In the genomic region with DNA sequence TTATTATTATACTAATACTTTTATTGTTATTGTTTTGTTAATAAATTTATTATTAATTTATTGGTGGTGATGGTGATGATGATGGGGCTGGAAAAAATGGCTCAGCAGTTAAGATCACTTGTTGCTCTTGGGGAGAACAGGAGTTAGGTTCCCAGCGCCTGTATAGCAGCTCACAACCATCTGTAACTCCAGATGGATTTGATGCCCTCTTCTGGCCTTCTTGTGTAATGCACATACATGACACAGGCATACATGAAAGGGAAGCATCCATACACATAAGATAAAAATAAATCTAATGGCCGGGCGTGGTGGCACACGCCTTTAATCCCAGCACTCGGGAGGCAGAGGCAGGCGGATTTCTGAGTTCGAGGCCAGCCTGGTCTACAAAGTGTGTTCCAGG, we compare ENCODE assay signal across 25 mouse cellular contexts. TPM values are rescaled to one million over a fixed set of nuclear protein-coding genes. Genes with fewer than 3 reads are reported as not detected.
DNase-seq lines count a peak whose midpoint lies in the region; ATAC-seq and TF ChIP-seq lines count a peak whose summit lies in the region.
"Had no signal": no experiment of that assay in that cellular context is flagged by ENCODE, and none has a peak within 500 bp of the region (broad histone marks: within the 10 kb centered on the region; RNA-seq: fewer than 3 reads in every experiment).

No protein-coding gene starts in this region.

- 92% methylated on average over 5 of the region's 7 CpGs for WGBS in kidney, postnatal 0 days
- 95% methylated on average over 7 of the region's 7 CpGs for WGBS in kidney, embryonic 14.5 days
- WGBS in midbrain, postnatal 0 days = 96% methylated on average over 7 of the region's 7 CpGs
- WGBS in midbrain, embryonic 10.5 days = 99% methylated on average over 7 of the region's 7 CpGs

- no peak for DNase-seq in kidney, postnatal 0 days (ENCODE audit: low spot score)
- no peak for DNase-seq in midbrain, postnatal 0 days (ENCODE audit: low spot score)
- DNase-seq in midbrain, embryonic 10.5 days (ENCODE audit: low spot score) = no peak
- DNase-seq in NIH3T3 (ENCODE audit: low read depth) = peak; percentile 11
- DNase-seq in retina, postnatal 1 day = no peak
- no peak for DNase-seq in spleen, postnatal 10 days (ENCODE audit: low spot score in 2 of 2)
- DNase-seq: adrenal gland, postnatal 14 days; cerebellum, adult 8-10 months; gastrocnemius, postnatal 10 days; heart, postnatal 10 days; kidney, adult 18-20 months; kidney, postnatal 10 days; liver, embryonic 13.5 days; right cerebral cortex, postnatal 14 days; thymus, postnatal 4 days had no signal

- H3K27ac ChIP-seq in kidney, postnatal 0 days = no peak overlapping the region
- no peak overlapping the region for H3K27ac ChIP-seq in kidney, embryonic 14.5 days (ENCODE audit: low read depth, low read length)
- H3K27ac ChIP-seq in midbrain, postnatal 0 days (ENCODE audit: low read depth, low read length) = no peak overlapping the region
- no peak overlapping the region for H3K27ac ChIP-seq in midbrain, embryonic 10.5 days (replicated peaks)
- H3K27ac ChIP-seq: hindbrain, postnatal 0 days; limb, embryonic 12.5 days; liver, embryonic 13.5 days; macrophage had no signal

- no peak overlapping the region for H3K9ac ChIP-seq in kidney, postnatal 0 days (ENCODE audit: low read depth, low read length)
- H3K9ac ChIP-seq in kidney, embryonic 14.5 days (ENCODE audit: low read depth, low read length) = no peak overlapping the region
- no peak overlapping the region for H3K9ac ChIP-seq in midbrain, postnatal 0 days (replicated peaks; ENCODE audit: low read length, poor library complexity, severe bottlenecking)
- H3K9ac ChIP-seq: heart, embryonic 12.5 days; limb, embryonic 12.5 days; liver, embryonic 13.5 days had no signal

- no peaks in the 10 kb centered on the region for H3K4me1 ChIP-seq in kidney, postnatal 0 days (replicated peaks; ENCODE audit: insufficient read depth, low read length)
- H3K4me1 ChIP-seq in kidney, embryonic 14.5 days (ENCODE audit: control insufficient read depth, insufficient read depth, low read length) = no peaks in the 10 kb centered on the region
- peaks cover 6% of the 10 kb centered on the region; the same call in 1 of the 2 replicates for H3K4me1 ChIP-seq in midbrain, postnatal 0 days (ENCODE audit: insufficient read depth, low read length)
- H3K4me1 ChIP-seq in midbrain, embryonic 10.5 days = peaks cover 11% of the 10 kb centered on the region
- H3K4me1 ChIP-seq: liver, embryonic 13.5 days had no signal

- H3K27me3 ChIP-seq in kidney, postnatal 0 days (ENCODE audit: insufficient read depth, low read length) = no peaks in the 10 kb centered on the region
- no peaks in the 10 kb centered on the region for H3K27me3 ChIP-seq in kidney, embryonic 14.5 days (ENCODE audit: control insufficient read depth, insufficient read depth, low read length)
- no peaks in the 10 kb centered on the region for H3K27me3 ChIP-seq in midbrain, postnatal 0 days (ENCODE audit: insufficient read depth, low read length)
- no peaks in the 10 kb centered on the region for H3K27me3 ChIP-seq in midbrain, embryonic 10.5 days (ENCODE audit: low read depth, poor library complexity, severe bottlenecking)
- H3K27me3 ChIP-seq: heart, embryonic 12.5 days; limb, embryonic 12.5 days had no signal

- ATAC-seq in kidney, postnatal 0 days (replicated peaks; ENCODE audit: low FRiP score, low read depth) = no peak
- ATAC-seq in kidney, embryonic 14.5 days (ENCODE audit: low FRiP score, low TSS enrichment) = no peak
- no peak for ATAC-seq in midbrain, postnatal 0 days (ENCODE audit: low FRiP score)
- ATAC-seq in megakaryocyte-erythroid progenitor cell, adult 5-6 weeks (replicated peaks; ENCODE audit: low FRiP score, low TSS enrichment, poor library complexity, severe bottlenecking) = no peak
- ATAC-seq: forebrain, embryonic 14.5 days; hindbrain, postnatal 0 days had no signal

- H3K9me3 ChIP-seq in kidney, postnatal 0 days (replicated peaks; ENCODE audit: low read length) = no peaks in the 10 kb centered on the region
- H3K9me3 ChIP-seq in kidney, embryonic 14.5 days (ENCODE audit: control insufficient read depth, low read length) = no peaks in the 10 kb centered on the region
- H3K9me3 ChIP-seq in midbrain, postnatal 0 days (ENCODE audit: low read length) = no peaks in the 10 kb centered on the region
- H3K9me3 ChIP-seq in midbrain, embryonic 10.5 days (replicated peaks) = no peaks in the 10 kb centered on the region
- H3K9me3 ChIP-seq: liver, embryonic 13.5 days had no signal

- no peak overlapping the region for H3K4me3 ChIP-seq in kidney, postnatal 0 days (replicated peaks; ENCODE audit: low read depth, low read length)
- no peak overlapping the region for H3K4me3 ChIP-seq in kidney, embryonic 14.5 days (ENCODE audit: low read length)
- H3K4me3 ChIP-seq in midbrain, postnatal 0 days (ENCODE audit: low read depth, low read length) = no peak overlapping the region
- H3K4me3 ChIP-seq in midbrain, embryonic 10.5 days = no peak overlapping the region
- H3K4me3 ChIP-seq: heart, embryonic 12.5 days; limb, embryonic 12.5 days; liver, embryonic 13.5 days had no signal

- no peak overlapping the region for H3K4me2 ChIP-seq in kidney, postnatal 0 days (ENCODE audit: low read length)
- H3K4me2 ChIP-seq in kidney, embryonic 14.5 days (replicated peaks; ENCODE audit: low read depth, low read length) = no peak overlapping the region
- H3K4me2 ChIP-seq in midbrain, postnatal 0 days (ENCODE audit: low read depth, low read length, poor library complexity, severe bottlenecking) = no peak overlapping the region
- H3K4me2 ChIP-seq: heart, embryonic 12.5 days; limb, embryonic 12.5 days; liver, embryonic 13.5 days; midbrain, embryonic 11.5 days had no signal

- no peaks in the 10 kb centered on the region for H3K36me3 ChIP-seq in kidney, postnatal 0 days (ENCODE audit: insufficient read depth, low read length)
- H3K36me3 ChIP-seq in kidney, embryonic 14.5 days (ENCODE audit: control insufficient read depth, insufficient read depth, low read length) = no peaks in the 10 kb centered on the region
- no peaks in the 10 kb centered on the region for H3K36me3 ChIP-seq in midbrain, postnatal 0 days (ENCODE audit: insufficient read depth, low read length)
- no peaks in the 10 kb centered on the region for H3K36me3 ChIP-seq in midbrain, embryonic 10.5 days
- H3K36me3 ChIP-seq: heart, embryonic 12.5 days; limb, embryonic 12.5 days; liver, embryonic 13.5 days had no signal

- TF ChIP-seq CTCF in kidney, postnatal 0 days (IDR thresholded peaks at IDR 0.05; ENCODE audit: low read depth) = peak; percentile 27; the same call in 1 of the 2 replicates
- TF ChIP-seq CTCF in midbrain, postnatal 0 days (IDR thresholded peaks at IDR 0.05) = peak; percentile 38

RNA-seq across cellular contexts. Expression of gene Cks2, which starts 35.8 kb away (rescaled TPM):
- 249 and 253 TPM in 2 replicates for polyA plus RNA-seq in kidney, postnatal 0 days (2015; fragmentation: Nextera tagmentation; extraction: Ambion mirVana)
- polyA plus RNA-seq in kidney, embryonic 14.5 days (2014; fragmentation: Nextera tagmentation; extraction: Ambion mirVana) = 414 and 561 TPM in 2 replicates
- total RNA-seq in midbrain, postnatal 0 days (2014; rRNA removed) = 16.3 and 23.0 TPM in 2 replicates
- 19.0 and 20.0 TPM in 2 replicates for polyA plus RNA-seq in midbrain, postnatal 0 days (2015; fragmentation: Nextera tagmentation; extraction: Ambion mirVana)
- polyA plus RNA-seq in midbrain, embryonic 10.5 days (2016; fragmentation: Nextera tagmentation; extraction: Ambion mirVana) = 362 and 427 TPM in 2 replicates
- 342 and 430 TPM in 2 replicates for total RNA-seq in megakaryocyte-erythroid progenitor cell, adult 5-6 weeks (2014; fragmentation: Nextera tagmentation)
- total RNA-seq in megakaryocyte-erythroid progenitor cell, adult 5-6 weeks (2017) = 275 and 355 TPM in 2 replicates

RNA-seq across cellular contexts. Expression of gene Shc3, which starts 40.0 kb away (rescaled TPM):
- 0.34 TPM in 2 replicates for polyA plus RNA-seq in kidney, postnatal 0 days (2015; fragmentation: Nextera tagmentation; extraction: Ambion mirVana)
- 0.11 and 0.12 TPM in 2 replicates for polyA plus RNA-seq in kidney, embryonic 14.5 days (2014; fragmentation: Nextera tagmentation; extraction: Ambion mirVana)
- total RNA-seq in midbrain, postnatal 0 days (2014; rRNA removed) = 110 and 119 TPM in 2 replicates
- polyA plus RNA-seq in midbrain, postnatal 0 days (2015; fragmentation: Nextera tagmentation; extraction: Ambion mirVana) = 9.1 and 10.4 TPM in 2 replicates
- polyA plus RNA-seq in midbrain, embryonic 10.5 days (2016; fragmentation: Nextera tagmentation; extraction: Ambion mirVana) = 2.8 and 3.6 TPM in 2 replicates
- not detected in 2 replicates for total RNA-seq in megakaryocyte-erythroid progenitor cell, adult 5-6 weeks (2014; fragmentation: Nextera tagmentation)
- total RNA-seq in megakaryocyte-erythroid progenitor cell, adult 5-6 weeks (2017) = not detected in 2 replicates
- total RNA-seq: granulocyte monocyte progenitor cell, adult 5-6 weeks had no signal
- polyA plus RNA-seq: liver, embryonic 13.5 days; lung, embryonic 16.5 days; macrophage had no signal

RNA-seq across cellular contexts. Expression of gene Secisbp2, which starts 42.3 kb away (rescaled TPM):
- polyA plus RNA-seq in kidney, postnatal 0 days (2015; fragmentation: Nextera tagmentation; extraction: Ambion mirVana) = 34.9 and 36.5 TPM in 2 replicates
- 32.1 and 38.5 TPM in 2 replicates for polyA plus RNA-seq in kidney, embryonic 14.5 days (2014; fragmentation: Nextera tagmentation; extraction: Ambion mirVana)
- total RNA-seq in midbrain, postnatal 0 days (2014; rRNA removed) = 15.2 and 15.7 TPM in 2 replicates
- 16.7 and 19.4 TPM in 2 replicates for polyA plus RNA-seq in midbrain, postnatal 0 days (2015; fragmentation: Nextera tagmentation; extraction: Ambion mirVana)
- polyA plus RNA-seq in midbrain, embryonic 10.5 days (2016; fragmentation: Nextera tagmentation; extraction: Ambion mirVana) = 32.0 and 35.8 TPM in 2 replicates
- 33.2 and 41.6 TPM in 2 replicates for total RNA-seq in megakaryocyte-erythroid progenitor cell, adult 5-6 weeks (2014; fragmentation: Nextera tagmentation)
- 29.6 and 31.8 TPM in 2 replicates for total RNA-seq in megakaryocyte-erythroid progenitor cell, adult 5-6 weeks (2017)

Comparison
In these comparisons a context has a peak if more than half of its experiments do, and no peak if none do; other contexts are left out.
1. RNA of gene Cks2, which starts 35.8 kb away (polyA plus RNA-seq): 362 to 427 TPM in midbrain, embryonic 10.5 days, 414 to 561 TPM in kidney, embryonic 14.5 days and 249 to 253 TPM in kidney, postnatal 0 days; 19.0 to 20.0 TPM in midbrain, postnatal 0 days; every median in the first group is over 10 times any median in the second.